Mouse (Mus musculus): ENCODE data around the gene Six1.
"Not testable (repeated sequence)": the region's sequence is repeated elsewhere in the genome, so short reads cannot be mapped to it uniquely, and the experiment has no call there.

The Six1 gene

GRCm38 (mm10) chr12:73053668-73054241 lies at the start of gene Six1:
Gene Six1 (minus strand): TSS chr12:73053887.
- DNase-seq (ENCODE audit: low spot score): no peak

- DNase-seq (ENCODE audit: low spot score): no peak
Observed at GRCm38 (mm10) chr12:73098593-73098992, 44.9 kb upstream of the Six1 start.

GRCm38 (mm10) chr12:73096177-73096576 lies 42.5 kb upstream of the Six1 start:
- DNase-seq (ENCODE audit: low spot score): not testable (repeated sequence)

GRCm38 (mm10) chr12:73094605-73095004 lies 40.9 kb upstream of the Six1 start:
- DNase-seq (ENCODE audit: low spot score): no peak

- DNase-seq (ENCODE audit: low spot score): no peak
Observed at GRCm38 (mm10) chr12:73094189-73094588, 40.5 kb upstream of the Six1 start.

GRCm38 (mm10) chr12:73090672-73091335 lies 37.1 kb upstream of the Six1 start:
- DNase-seq (ENCODE audit: low spot score): no peak

- DNase-seq (ENCODE audit: low spot score): no peak
Observed at GRCm38 (mm10) chr12:73088911-73089310, 35.2 kb upstream of the Six1 start.

- no peak for DNase-seq (ENCODE audit: low spot score)
Observed at GRCm38 (mm10) chr12:73088500-73088899, 34.8 kb upstream of the Six1 start.

- no peak for DNase-seq (ENCODE audit: low spot score)
Observed at GRCm38 (mm10) chr12:73087086-73087485, 33.4 kb upstream of the Six1 start.

- no peak for DNase-seq (ENCODE audit: low spot score)
Observed at GRCm38 (mm10) chr12:73085739-73086630, 32.3 kb upstream of the Six1 start.

GRCm38 (mm10) chr12:73083773-73084172 lies 30.1 kb upstream of the Six1 start:
- DNase-seq (ENCODE audit: low spot score): no peak

- not testable (repeated sequence) for DNase-seq (ENCODE audit: low spot score)
Observed at GRCm38 (mm10) chr12:73081828-73082227, 28.1 kb upstream of the Six1 start.

GRCm38 (mm10) chr12:73060805-73061410 lies 7.2 kb upstream of the Six1 start:
- DNase-seq (ENCODE audit: low spot score): no peak

GRCm38 (mm10) chr12:73057492-73057891 lies 3.8 kb upstream of the Six1 start:
- DNase-seq (ENCODE audit: low spot score): no peak

- DNase-seq (ENCODE audit: low spot score): no peak
Observed at GRCm38 (mm10) chr12:73055451-73055850, 1.8 kb upstream of the Six1 start.

- no peak for DNase-seq (ENCODE audit: low spot score)
Observed at GRCm38 (mm10) chr12:73054576-73055185, 994 bp upstream of the Six1 start.

GRCm38 (mm10) chr12:73052651-73053591 lies 766 bp downstream of the Six1 start:
- DNase-seq (ENCODE audit: low spot score): no peak

GRCm38 (mm10) chr12:73052036-73052650 lies 1.5 kb downstream of the Six1 start:
- no peak for DNase-seq (ENCODE audit: low spot score)

GRCm38 (mm10) chr12:73050811-73051580 lies 2.7 kb downstream of the Six1 start:
- DNase-seq (ENCODE audit: low spot score): no peak

GRCm38 (mm10) chr12:73050305-73050704 lies 3.4 kb downstream of the Six1 start:
- no peak for DNase-seq (ENCODE audit: low spot score)

Data from T-cell, adult 2 months (primary cell).